Mouse (Mus musculus) adipocyte (in vitro differentiated cells): ENCODE measurements around the gene Dhodh.

Experiments
- DNase-seq: peaks from one replicate; pipeline ENCODE4 v3.0.0-alpha.2; 2016; ENCODE audit warnings: low spot score

Gene Dhodh

GRCm38 (mm10) chr8:109608271-109609152, at the start of gene Dhodh:
TSS of gene Dhodh (minus strand) at chr8:109608673.
- peak; percentile 96 for DNase-seq

GRCm38 (mm10) chr8:109656860-109657259, 48.4 kb upstream of the Dhodh start:
- DNase-seq, result no peak

GRCm38 (mm10) chr8:109650801-109651200, 42.3 kb upstream of the Dhodh start:
- no peak for DNase-seq

- DNase-seq, result no peak
Observed at GRCm38 (mm10) chr8:109648469-109648868, 40.0 kb upstream of the Dhodh start.

- DNase-seq, result no peak
Observed at GRCm38 (mm10) chr8:109647331-109647730, 38.9 kb upstream of the Dhodh start.

- DNase-seq, result no peak
Observed at GRCm38 (mm10) chr8:109641236-109641635, 32.8 kb upstream of the Dhodh start.

GRCm38 (mm10) chr8:109640410-109640809, 31.9 kb upstream of the Dhodh start:
- DNase-seq, result no peak

GRCm38 (mm10) chr8:109638851-109639250, 30.4 kb upstream of the Dhodh start:
- peak; percentile 18 for DNase-seq

- DNase-seq, result no peak
Observed at GRCm38 (mm10) chr8:109635146-109635545, 26.7 kb upstream of the Dhodh start.

- DNase-seq, result no peak
Observed at GRCm38 (mm10) chr8:109632498-109632897, 24.0 kb upstream of the Dhodh start.

- no peak for DNase-seq
Observed at GRCm38 (mm10) chr8:109628638-109629037, 20.2 kb upstream of the Dhodh start.

- no peak for DNase-seq
Observed at GRCm38 (mm10) chr8:109615569-109615968, 7.1 kb upstream of the Dhodh start.

GRCm38 (mm10) chr8:109614243-109615210, 6.1 kb upstream of the Dhodh start, which contains the start of gene Pkd1l3:
TSS of gene Pkd1l3 (plus strand) at chr8:109614517.
- no peak for DNase-seq

- peak; percentile 55 for DNase-seq
Observed at GRCm38 (mm10) chr8:109609153-109609502, 655 bp upstream of the Dhodh start.

- DNase-seq, result no peak
Observed at GRCm38 (mm10) chr8:109607650-109608049, 823 bp downstream of the Dhodh start.

- DNase-seq, result no peak
Observed at GRCm38 (mm10) chr8:109606725-109607124, 1.7 kb downstream of the Dhodh start.

- DNase-seq, result peak; percentile 69
Observed at GRCm38 (mm10) chr8:109595854-109596253, 12.6 kb downstream of the Dhodh start.

GRCm38 (mm10) chr8:109593117-109593788, 15.2 kb downstream of the Dhodh start:
- peak; percentile 73 for DNase-seq

GRCm38 (mm10) chr8:109592164-109592563, 16.3 kb downstream of the Dhodh start:
- DNase-seq, result no peak

GRCm38 (mm10) chr8:109591367-109591766, 17.1 kb downstream of the Dhodh start:
- no peak for DNase-seq

GRCm38 (mm10) chr8:109590901-109591300, 17.6 kb downstream of the Dhodh start:
- no peak for DNase-seq

GRCm38 (mm10) chr8:109586972-109587504, 21.4 kb downstream of the Dhodh start:
- no peak for DNase-seq
